In the genomic region with DNA sequence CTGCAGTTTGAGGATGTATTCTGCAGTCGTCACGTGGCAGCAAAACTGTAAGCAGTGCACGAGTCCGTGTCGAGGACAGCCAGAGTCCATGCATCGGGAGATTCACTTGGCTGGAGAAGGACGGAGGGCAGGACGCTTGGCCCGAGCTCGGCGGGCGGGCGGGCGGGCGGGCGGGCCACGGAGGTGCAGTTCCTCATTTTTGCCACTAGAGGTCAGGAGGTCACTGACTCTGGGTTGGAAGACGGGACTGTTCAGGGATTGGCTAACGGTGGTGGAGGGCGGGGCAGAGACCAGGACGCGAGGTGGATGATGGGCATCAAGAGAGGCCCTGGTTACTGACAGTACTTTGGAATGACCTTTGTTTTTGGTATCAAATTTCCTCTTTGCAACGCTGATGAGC, we compare ENCODE assay signal across 8 mouse cellular contexts. TPM values are rescaled to one million over a fixed set of nuclear protein-coding genes. Genes with fewer than 3 reads are reported as not detected.
DNase-seq lines count a peak whose midpoint lies in the region; ATAC-seq and TF ChIP-seq lines count a peak whose summit lies in the region.

No protein-coding gene starts in this region.

- under 1% methylated on average over 23 of the region's 23 CpGs for WGBS in forebrain, embryonic 15.5 days
- under 1% methylated on average over 20 of the region's 23 CpGs for WGBS in neural tube, embryonic 15.5 days

- peak; percentile 60 for TF ChIP-seq CTCF in G1E (IDR thresholded peaks at IDR 0.05; ENCODE audit: low read depth, low read length)

- peaks cover 45% of the 10 kb centered on the region for H3K36me3 ChIP-seq in G1E (replicated peaks)
- peaks cover 34% of the 10 kb centered on the region for H3K36me3 ChIP-seq in forebrain, embryonic 15.5 days
- H3K36me3 ChIP-seq in neural tube, embryonic 15.5 days: peaks cover 37% of the 10 kb centered on the region

- intact Hi-C loops in heart, postnatal 25 days (cut with DNase I): loop anchor here (5.0 kb wide), 1 partner anchor 52 kb away; no protein-coding TSS in a partner anchor

- H3K9ac ChIP-seq in forebrain, embryonic 15.5 days (replicated peaks): no peak overlapping the region
- no peak overlapping the region for H3K9ac ChIP-seq in neural tube, embryonic 15.5 days (replicated peaks)

- peaks cover 11% of the 10 kb centered on the region; the same call in 1 of the 2 replicates for H3K4me1 ChIP-seq in G1E (ENCODE audit: insufficient read depth, low read depth, low read length)
- H3K4me1 ChIP-seq in forebrain, embryonic 15.5 days: peaks cover 8% of the 10 kb centered on the region; the same call in 1 of the 2 replicates
- H3K4me1 ChIP-seq in neural tube, embryonic 15.5 days: peaks cover 10% of the 10 kb centered on the region

- ATAC-seq in G1E (ENCODE audit: extremely low read depth, insufficient number of reproducible peaks, low FRiP score, poor library complexity, severe bottlenecking): peak; percentile 84
- ATAC-seq in forebrain, embryonic 15.5 days (replicated peaks): peak; percentile 90
- ATAC-seq in neural tube, embryonic 15.5 days (ENCODE audit: low FRiP score): peak; percentile 87

- H3K27me3 ChIP-seq in G1E (ENCODE audit: insufficient read depth, low read length): peaks cover 38% of the 10 kb centered on the region
- no peaks in the 10 kb centered on the region for H3K27me3 ChIP-seq in forebrain, embryonic 15.5 days
- H3K27me3 ChIP-seq in neural tube, embryonic 15.5 days (replicated peaks): no peaks in the 10 kb centered on the region

- H3K4me2 ChIP-seq in forebrain, embryonic 15.5 days (replicated peaks): peak overlapping the region; percentile 32
- peak overlapping the region; percentile 42 for H3K4me2 ChIP-seq in neural tube, embryonic 15.5 days

- peak; percentile 92 for DNase-seq in G1E (ENCODE audit: low spot score)
- peak; percentile 83 for DNase-seq in cerebellum, adult 11-12 months
- DNase-seq in heart, postnatal 25 days (ENCODE audit: low spot score): peak; percentile 69
- peak; percentile 72 to 87 for DNase-seq in layer of hippocampus, adult 18-20 months (ENCODE audit: low spot score in 2 of 2)
- DNase-seq in lung, adult 18-20 months: peak; percentile 87 to 91
- peak; percentile 91 for DNase-seq in testis, postnatal 10 days (ENCODE audit: low spot score)

- 0 out of 2 replicates have a peak overlapping the region, but pooled peaks have one; percentile 32 for H3K27ac ChIP-seq in forebrain, embryonic 15.5 days (replicated peaks)
- no peak overlapping the region for H3K27ac ChIP-seq in neural tube, embryonic 15.5 days (replicated peaks)

- H3K9me3 ChIP-seq in G1E (replicated peaks): no peaks in the 10 kb centered on the region
- no peaks in the 10 kb centered on the region for H3K9me3 ChIP-seq in forebrain, embryonic 15.5 days
- no peaks in the 10 kb centered on the region for H3K9me3 ChIP-seq in neural tube, embryonic 15.5 days (replicated peaks)

- no peak overlapping the region for H3K4me3 ChIP-seq in G1E (ENCODE audit: low read depth, low read length)
- no peak overlapping the region for H3K4me3 ChIP-seq in forebrain, embryonic 15.5 days
- H3K4me3 ChIP-seq in neural tube, embryonic 15.5 days (replicated peaks): 0 out of 2 replicates have a peak overlapping the region, but pooled peaks have one; percentile 8

RNA-seq across cellular contexts. Expression of gene Doc2b, which starts 26.6 kb away (rescaled TPM):
- total RNA-seq in G1E (2014; fragmentation: Nextera tagmentation): not detected in 2 replicates
- 0.06 TPM in 1 of 2 replicates, not detected in the other for total RNA-seq in G1E (2017)
- not detected in 2 replicates for polyA plus RNA-seq in G1E (2012)
- 2.0 and 2.1 TPM in 2 replicates for polyA plus RNA-seq in forebrain, embryonic 15.5 days (2015; fragmentation: Nextera tagmentation; extraction: Ambion mirVana)
- under 1 TPM; 0.14 to 0.42 TPM for total RNA-seq in heart, postnatal 25 days (2021)
- 100 to 1,000 TPM; 105 to 115 TPM for total RNA-seq in layer of hippocampus, adult 18-20 months (2021)
- 2.5 and 2.8 TPM in 2 replicates for polyA plus RNA-seq in neural tube, embryonic 15.5 days (2015; fragmentation: Nextera tagmentation; extraction: Ambion mirVana)

RNA-seq across cellular contexts. Expression of gene Ywhae, which starts 36.5 kb away (rescaled TPM):
- 1,033 and 1,159 TPM in 2 replicates for total RNA-seq in G1E (2014; fragmentation: Nextera tagmentation)
- total RNA-seq in G1E (2017): 118 and 219 TPM in 2 replicates
- 489 and 577 TPM in 2 replicates for polyA plus RNA-seq in G1E (2012)
- 1,361 and 1,417 TPM in 2 replicates for polyA plus RNA-seq in forebrain, embryonic 15.5 days (2015; fragmentation: Nextera tagmentation; extraction: Ambion mirVana)
- 100 to 1,000 TPM; 555 to 568 TPM for total RNA-seq in heart, postnatal 25 days (2021)
- total RNA-seq in layer of hippocampus, adult 18-20 months (2021): 1,000 to 10,000 TPM; 1,181 to 1,213 TPM
- polyA plus RNA-seq in neural tube, embryonic 15.5 days (2015; fragmentation: Nextera tagmentation; extraction: Ambion mirVana): 1,285 and 1,371 TPM in 2 replicates

Comparison
In these comparisons a context has a peak if more than half of its experiments do, and no peak if none do; other contexts are left out.
1. RNA of gene Doc2b, which starts 26.6 kb away (total RNA-seq): 105 to 115 TPM in layer of hippocampus, adult 18-20 months; 0.14 to 0.42 TPM in heart, postnatal 25 days and 0.06 TPM in G1E; every median in the first group is over 10 times any median in the second.
2. Peak in every context shown above with its lines, with median percentiles within 50 percentile points of each other: ATAC-seq and DNase-seq.